Mouse (Mus musculus) CD8-positive naive resting alpha-beta T cell, adult 2 months (primary cell): ENCODE data around the gene Fmo1.

Source experiments
- DNase-seq, 2 experiments: peaks; one replicate each; pipeline ENCODE4 v3.0.0; 2022; ENCODE audit warnings: low read depth in 2 of 2, low spot score in 2 of 2

The Fmo1 gene

DNA sequence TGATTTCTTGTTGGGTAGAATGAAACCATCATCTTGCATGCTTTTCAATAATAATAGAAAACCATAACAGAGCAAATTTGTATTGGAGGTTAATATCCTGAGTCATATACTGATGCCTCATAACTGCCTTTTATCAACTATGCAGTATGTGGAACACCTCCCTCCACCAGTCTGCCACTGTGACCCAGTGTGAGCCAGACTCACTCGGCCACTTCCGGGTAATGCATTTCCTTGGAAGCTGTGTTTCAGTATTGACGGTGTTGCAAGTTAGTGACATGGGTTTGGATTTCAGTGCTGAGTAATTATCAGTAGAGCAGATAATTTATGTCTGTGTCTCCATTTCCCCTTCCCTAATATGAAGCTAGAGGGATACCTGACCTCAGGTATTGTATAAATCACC is 2.8 kb downstream of the Fmo1 start:
- no peak for DNase-seq

DNA sequence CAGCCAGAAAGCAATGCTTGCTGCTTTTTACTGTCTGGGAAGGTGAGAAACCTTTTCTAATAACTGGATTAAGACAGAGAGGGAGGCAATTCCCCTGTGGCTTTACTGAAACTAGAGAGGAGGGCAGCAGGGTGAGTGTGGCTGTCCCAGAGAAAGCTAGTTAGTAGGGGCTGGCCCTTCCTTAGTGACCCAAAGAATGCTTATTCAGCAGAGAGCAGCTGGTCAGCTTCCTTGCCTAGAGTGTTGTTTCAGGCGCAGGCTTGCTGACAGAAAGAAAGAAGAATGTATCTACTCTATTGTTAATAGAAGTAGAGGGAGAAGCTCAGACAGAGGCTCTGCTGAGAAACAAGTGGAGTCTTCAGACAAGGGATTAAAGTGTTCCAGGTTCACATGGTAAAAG is 4.1 kb downstream of the Fmo1 start:
- DNase-seq: no peak

GRCm38 (mm10) chr1:162859996-162860605 is 6.3 kb downstream of the Fmo1 start:
- no peak for DNase-seq

- no peak for DNase-seq
Measured at GRCm38 (mm10) chr1:162859545-162859976, 6.8 kb downstream of the Fmo1 start.

GRCm38 (mm10) chr1:162858748-162859130 is 7.7 kb downstream of the Fmo1 start:
- DNase-seq: no peak

- no peak for DNase-seq
Measured at GRCm38 (mm10) chr1:162857766-162858747, 8.4 kb downstream of the Fmo1 start.

GRCm38 (mm10) chr1:162853812-162854482 is 12.5 kb downstream of the Fmo1 start:
- no peak for DNase-seq

- DNase-seq: no peak
Measured at GRCm38 (mm10) chr1:162847554-162847953, 18.9 kb downstream of the Fmo1 start.

- DNase-seq: no peak
Measured at GRCm38 (mm10) chr1:162840211-162840610, 26.2 kb downstream of the Fmo1 start.

DNA sequence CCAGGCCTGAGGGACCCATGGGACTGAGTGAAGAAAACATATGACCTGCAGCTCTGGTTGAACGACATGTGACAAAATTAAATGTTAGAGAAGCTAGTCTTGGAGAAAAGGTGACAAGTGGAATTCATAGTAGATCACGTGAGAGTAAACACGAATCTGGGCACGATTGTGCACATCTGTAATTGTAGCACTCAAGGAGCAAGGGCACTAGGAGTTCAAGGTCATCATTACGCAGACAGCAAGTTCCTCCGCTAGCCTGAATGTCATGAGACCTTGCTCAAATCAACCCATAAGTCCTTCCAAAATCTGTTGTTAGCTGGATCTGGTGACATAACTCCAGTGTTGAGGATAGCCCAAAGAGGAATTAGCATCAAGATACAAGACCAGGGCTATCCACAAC is 27.4 kb downstream of the Fmo1 start:
- DNase-seq: no peak

DNA sequence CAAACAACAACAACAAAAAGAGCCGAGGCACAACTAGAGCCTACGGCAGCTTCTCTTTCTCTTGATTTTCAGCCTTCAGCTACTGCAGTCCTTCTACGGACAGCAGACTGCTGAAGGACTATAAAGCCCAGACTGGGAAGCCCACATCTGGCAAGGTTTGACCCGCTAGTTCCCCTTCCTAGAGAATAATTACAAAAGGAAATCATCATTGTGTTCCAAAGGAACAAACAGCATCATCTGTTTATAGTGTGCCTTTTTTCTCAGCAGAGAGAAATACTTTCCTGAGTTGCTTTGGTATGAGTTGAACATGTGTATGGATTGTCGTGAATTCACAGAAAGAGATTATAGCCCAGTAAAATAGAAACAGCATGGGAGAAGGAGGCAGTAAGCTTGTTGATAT is 32.1 kb downstream of the Fmo1 start:
- no peak for DNase-seq

- no peak for DNase-seq
Measured at GRCm38 (mm10) chr1:162832574-162832953, 33.8 kb downstream of the Fmo1 start.

GRCm38 (mm10) chr1:162831838-162832573 is 34.4 kb downstream of the Fmo1 start:
- no peak for DNase-seq

GRCm38 (mm10) chr1:162819280-162819679 is 47.1 kb downstream of the Fmo1 start:
- no peak for DNase-seq

DNA sequence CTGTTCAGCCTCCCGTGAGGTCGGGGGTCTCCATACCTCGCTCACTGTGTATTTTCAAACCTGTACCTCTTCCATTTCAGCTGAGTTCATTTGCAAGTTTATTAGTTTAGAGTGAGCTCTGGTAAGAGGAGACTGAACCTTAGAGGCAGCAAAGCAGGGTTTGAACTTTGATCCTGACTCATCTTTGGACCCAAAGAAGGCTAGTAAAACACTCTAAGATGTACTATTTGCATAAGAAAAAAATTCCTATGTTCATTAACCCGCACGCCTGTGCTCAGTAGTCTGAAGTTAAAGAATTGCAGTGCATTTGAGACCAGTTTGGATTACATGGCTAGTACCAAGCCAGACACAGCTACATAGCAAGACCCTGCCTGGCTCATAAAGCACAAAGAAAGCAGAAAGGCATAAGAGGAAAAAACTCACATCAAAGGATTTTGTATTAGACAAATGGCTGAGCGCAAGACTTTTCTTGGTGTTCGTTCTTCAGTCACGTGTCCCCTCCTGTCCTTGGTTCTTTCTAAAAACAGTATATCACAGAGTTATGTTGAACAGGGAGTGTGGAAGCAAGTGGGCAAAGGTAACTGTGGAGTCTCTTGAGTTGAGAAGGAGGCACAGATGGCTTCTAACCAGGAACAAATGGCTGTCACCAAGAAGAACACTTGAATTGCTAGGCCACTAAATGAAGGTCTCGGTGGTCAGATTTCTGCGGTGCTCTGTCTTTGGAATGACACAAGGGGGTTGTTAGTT is 50.9 kb downstream of the Fmo1 start:
- no peak for DNase-seq

GRCm38 (mm10) chr1:162814932-162815331 is 51.5 kb downstream of the Fmo1 start:
- DNase-seq: no peak

GRCm38 (mm10) chr1:162813836-162814156 is 52.6 kb downstream of the Fmo1 start, which contains the start of gene Fmo4:
Gene Fmo4 (minus strand): TSS chr1:162813972.
- DNase-seq: no peak

DNA sequence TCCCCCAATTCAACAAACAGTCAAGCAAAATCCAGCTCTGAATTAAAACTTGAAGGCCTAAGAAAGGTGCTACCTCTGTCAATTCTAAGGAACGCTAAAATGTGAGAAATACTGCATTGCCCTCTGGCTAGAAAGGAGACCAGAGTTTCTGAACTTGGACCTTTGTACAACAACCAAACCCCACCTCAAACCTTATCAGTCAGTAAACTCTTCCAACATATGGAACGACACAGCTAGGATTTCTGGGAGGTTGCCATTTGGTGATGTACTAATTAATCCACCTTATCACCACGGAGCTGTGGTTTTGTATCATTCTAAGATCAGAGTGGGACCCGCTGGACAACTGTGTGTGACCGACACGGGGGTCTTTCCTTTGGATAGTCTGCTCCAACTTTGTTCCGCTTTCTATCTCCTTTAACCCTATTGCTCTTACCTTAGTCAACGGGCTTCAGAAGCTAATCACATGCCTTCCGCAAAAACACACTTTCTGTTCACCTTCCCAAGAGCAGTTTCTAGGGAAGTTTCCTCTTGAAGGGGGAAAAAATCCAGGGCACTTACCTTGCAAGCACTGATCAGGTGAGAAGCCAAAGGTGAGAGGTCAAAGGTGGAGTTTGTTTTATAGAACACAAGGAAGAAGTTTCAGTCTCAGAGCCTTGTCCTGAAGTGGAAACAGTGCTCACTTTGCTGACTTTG is 53.1 kb downstream of the Fmo1 start:
- DNase-seq: no peak

GRCm38 (mm10) chr1:162808541-162808940 is 57.9 kb downstream of the Fmo1 start:
- no peak for DNase-seq

DNA sequence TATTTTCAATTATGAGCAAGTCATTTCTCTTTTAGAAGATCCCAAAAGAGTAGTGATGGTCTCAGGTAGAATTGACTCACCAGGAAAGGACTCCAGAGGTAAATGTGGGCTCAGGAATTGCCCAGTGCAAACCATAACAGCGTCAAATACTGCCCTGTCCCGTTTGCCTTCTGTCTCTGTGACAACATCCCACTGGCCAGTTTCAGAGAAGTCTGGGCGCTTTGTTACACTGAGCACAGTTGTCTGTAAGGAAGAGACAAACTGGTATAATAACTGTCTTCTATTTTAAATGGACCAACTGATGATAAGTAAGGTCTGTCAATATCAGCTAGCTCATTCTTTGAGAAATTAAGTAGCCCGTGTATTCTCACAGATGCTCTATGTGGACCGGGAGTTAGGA is 59.0 kb downstream of the Fmo1 start:
- no peak for DNase-seq
